9 mouse cellular contexts compared by ENCODE assay signal in the genomic region with DNA sequence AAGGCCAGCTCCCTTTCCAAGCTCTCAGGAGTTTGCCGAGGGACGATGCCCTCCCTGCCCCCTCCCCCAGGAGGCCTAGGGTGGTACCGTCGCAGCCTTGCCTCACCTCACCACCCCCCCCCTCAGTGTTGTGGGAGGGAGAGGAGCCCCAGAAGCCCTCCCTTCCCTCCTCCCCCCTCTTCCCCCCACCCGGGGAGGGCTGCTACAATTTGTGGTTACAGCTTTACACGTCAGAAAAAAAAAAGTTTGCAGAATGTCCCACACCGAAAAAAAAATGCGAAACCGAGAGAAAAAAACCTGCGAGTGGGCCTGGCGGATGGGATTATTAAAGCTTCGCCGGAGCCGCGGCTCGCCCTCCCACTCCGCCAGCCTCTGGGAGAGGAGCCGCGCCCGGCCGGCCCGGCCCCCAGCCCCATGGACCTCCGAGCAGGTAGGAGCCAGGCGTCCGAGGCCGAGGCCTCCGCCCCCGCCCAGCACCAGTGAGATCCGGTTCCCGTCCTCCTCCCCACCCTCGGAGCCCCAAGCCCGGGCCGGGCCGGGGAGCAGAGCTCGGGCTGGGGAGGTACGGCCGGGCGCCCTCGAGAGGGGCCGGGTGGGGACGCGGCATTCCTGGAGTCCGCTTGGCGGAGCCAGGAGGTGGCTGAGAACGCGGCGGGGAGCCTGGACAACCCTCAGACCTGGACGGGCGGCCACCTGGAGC. TPM values are rescaled to one million over a fixed set of nuclear protein-coding genes. Genes with fewer than 3 reads are reported as not detected.
DNase-seq lines count a peak whose midpoint lies in the region; ATAC-seq lines count a peak whose summit lies in the region.
"Had no signal": no experiment of that assay in that cellular context is flagged by ENCODE, and none has a peak within 500 bp of the region (broad histone marks: within the 10 kb centered on the region; RNA-seq: fewer than 3 reads in every experiment).

A gene (plus strand): TSS at position 168 of the 700 bp plus-strand sequence.
A gene (plus strand): TSS at position 287 of the 700 bp plus-strand sequence.

- no peaks in the 10 kb centered on the region for H3K27me3 ChIP-seq in embryonic facial prominence, embryonic 12.5 days
- H3K27me3 ChIP-seq in hindbrain, embryonic 11.5 days (ENCODE audit: control insufficient read depth, insufficient read depth, low read length) = peaks cover 43% of the 10 kb centered on the region
- H3K27me3 ChIP-seq in liver, embryonic 13.5 days = peaks cover 99% of the 10 kb centered on the region
- peaks cover 74% of the 10 kb centered on the region for H3K27me3 ChIP-seq in neural tube, embryonic 12.5 days (replicated peaks)

- peak within 1 kb of the TSS; percentile 87 for H3K4me2 ChIP-seq in embryonic facial prominence, embryonic 12.5 days (replicated peaks)
- H3K4me2 ChIP-seq in hindbrain, embryonic 11.5 days (replicated peaks; ENCODE audit: low read depth, low read length) = peak within 1 kb of the TSS; percentile 100
- H3K4me2 ChIP-seq in liver, embryonic 13.5 days = peak within 1 kb of the TSS; percentile 74
- peak within 1 kb of the TSS; percentile 98 for H3K4me2 ChIP-seq in neural tube, embryonic 12.5 days (replicated peaks)

- peaks cover 59% of the 10 kb centered on the region for H3K4me1 ChIP-seq in embryonic facial prominence, embryonic 12.5 days
- peaks cover 11% of the 10 kb centered on the region for H3K4me1 ChIP-seq in hindbrain, embryonic 11.5 days (replicated peaks; ENCODE audit: control insufficient read depth, insufficient read depth, low read length)
- H3K4me1 ChIP-seq in liver, embryonic 13.5 days (replicated peaks) = peaks cover 47% of the 10 kb centered on the region
- H3K4me1 ChIP-seq in neural tube, embryonic 12.5 days = peaks cover 31% of the 10 kb centered on the region

- WGBS in embryonic facial prominence, embryonic 12.5 days = under 1% methylated on average over 46 of the region's 49 CpGs
- WGBS in hindbrain, embryonic 11.5 days = under 1% methylated on average over 48 of the region's 49 CpGs
- WGBS in liver, embryonic 13.5 days (ENCODE audit: insufficient replicate concordance) = 1% methylated on average over 43 of the region's 49 CpGs
- WGBS in neural tube, embryonic 12.5 days = under 1% methylated on average over 48 of the region's 49 CpGs

- H3K9ac ChIP-seq in embryonic facial prominence, embryonic 12.5 days = peak within 1 kb of the TSS; percentile 92
- peak within 1 kb of the TSS; percentile 72 for H3K9ac ChIP-seq in hindbrain, embryonic 11.5 days (ENCODE audit: low read depth, low read length)
- peak within 1 kb of the TSS; percentile 67 for H3K9ac ChIP-seq in liver, embryonic 13.5 days
- H3K9ac ChIP-seq in neural tube, embryonic 12.5 days = peak within 1 kb of the TSS; percentile 68

- ATAC-seq in embryonic facial prominence, embryonic 12.5 days (ENCODE audit: insufficient number of reproducible peaks, insufficient read depth, low FRiP score, low TSS enrichment) = peak; percentile 32
- ATAC-seq in hindbrain, embryonic 11.5 days (ENCODE audit: low FRiP score) = peak; percentile 41; the same call in 1 of the 2 replicates
- peak; percentile 16; the same call in 1 of the 2 replicates for ATAC-seq in liver, embryonic 13.5 days (ENCODE audit: low read depth)
- ATAC-seq in neural tube, embryonic 12.5 days (ENCODE audit: low FRiP score, low read depth) = peak; percentile 59

- no peaks in the 10 kb centered on the region for H3K36me3 ChIP-seq in embryonic facial prominence, embryonic 12.5 days
- no peaks in the 10 kb centered on the region for H3K36me3 ChIP-seq in hindbrain, embryonic 11.5 days (ENCODE audit: control insufficient read depth, insufficient read depth, low read length)
- H3K36me3 ChIP-seq in liver, embryonic 13.5 days = no peaks in the 10 kb centered on the region
- H3K36me3 ChIP-seq in neural tube, embryonic 12.5 days = no peaks in the 10 kb centered on the region

- peak; percentile 86 for DNase-seq in 3134 (ENCODE audit: extremely low read depth, insufficient read length, low spot score)
- DNase-seq in CD4-positive, CD25-positive, alpha-beta regulatory T cell, adult 2 months (ENCODE audit: low read depth, low spot score) = peak; percentile 92
- peak; percentile 61 for DNase-seq in hindbrain, embryonic 11.5 days (ENCODE audit: low spot score)
- no peak for DNase-seq in liver, embryonic 13.5 days
- DNase-seq in urinary bladder, postnatal 4 days (ENCODE audit: low spot score in 2 of 2) = peak; percentile 53 to 71
- no peak for DNase-seq in layer of hippocampus, postnatal 14 days (ENCODE audit: low spot score in 2 of 2)

- peak within 1 kb of the TSS; percentile 82 for H3K4me3 ChIP-seq in embryonic facial prominence, embryonic 12.5 days
- H3K4me3 ChIP-seq in hindbrain, embryonic 11.5 days (ENCODE audit: low read depth, low read length) = peak within 1 kb of the TSS; percentile 59
- H3K4me3 ChIP-seq in liver, embryonic 13.5 days (replicated peaks) = peak within 1 kb of the TSS; percentile 61
- H3K4me3 ChIP-seq in neural tube, embryonic 12.5 days = peak within 1 kb of the TSS; percentile 56

- peak within 1 kb of the TSS; percentile 94 for H3K27ac ChIP-seq in embryonic facial prominence, embryonic 12.5 days
- no peak within 1 kb of the TSS for H3K27ac ChIP-seq in hindbrain, embryonic 11.5 days (ENCODE audit: low read depth, low read length)
- H3K27ac ChIP-seq in liver, embryonic 13.5 days = peak within 1 kb of the TSS; percentile 43
- no peak within 1 kb of the TSS for H3K27ac ChIP-seq in neural tube, embryonic 12.5 days

- no peaks in the 10 kb centered on the region for H3K9me3 ChIP-seq in embryonic facial prominence, embryonic 12.5 days
- H3K9me3 ChIP-seq in hindbrain, embryonic 11.5 days (ENCODE audit: control insufficient read depth, low read length) = no peaks in the 10 kb centered on the region
- H3K9me3 ChIP-seq in liver, embryonic 13.5 days (replicated peaks) = no peaks in the 10 kb centered on the region
- no peaks in the 10 kb centered on the region for H3K9me3 ChIP-seq in neural tube, embryonic 12.5 days

RNA-seq across cellular contexts. Expression of the first gene that starts in this region (rescaled TPM):
- polyA plus RNA-seq in embryonic facial prominence, embryonic 12.5 days (2016; fragmentation: Nextera tagmentation; extraction: Ambion mirVana) = 8.5 and 9.7 TPM in 2 replicates
- 0.82 and 0.90 TPM in 2 replicates for polyA plus RNA-seq in hindbrain, embryonic 11.5 days (2014; fragmentation: Nextera tagmentation; extraction: Ambion mirVana)
- polyA plus RNA-seq in liver, embryonic 13.5 days (2015; fragmentation: Nextera tagmentation; extraction: Ambion mirVana) = 0.35 and 0.46 TPM in 2 replicates
- polyA plus RNA-seq in neural tube, embryonic 12.5 days (2016; fragmentation: Nextera tagmentation; extraction: Ambion mirVana) = 0.87 and 0.95 TPM in 2 replicates
- total RNA-seq in layer of hippocampus, postnatal 14 days (2021) = under 1 TPM; 0.88 to 0.90 TPM

RNA-seq across cellular contexts. Expression of the second gene that starts in this region (rescaled TPM):
- polyA plus RNA-seq in embryonic facial prominence, embryonic 12.5 days (2016; fragmentation: Nextera tagmentation; extraction: Ambion mirVana) = not detected in 2 replicates
- not detected in 2 replicates for polyA plus RNA-seq in hindbrain, embryonic 11.5 days (2014; fragmentation: Nextera tagmentation; extraction: Ambion mirVana)
- not detected in 2 replicates for polyA plus RNA-seq in liver, embryonic 13.5 days (2015; fragmentation: Nextera tagmentation; extraction: Ambion mirVana)
- not detected in 2 replicates for polyA plus RNA-seq in neural tube, embryonic 12.5 days (2016; fragmentation: Nextera tagmentation; extraction: Ambion mirVana)
- not detected for total RNA-seq in layer of hippocampus, postnatal 14 days (2021)
- total RNA-seq: left cerebral cortex, postnatal 10 days had no signal

Comparison
In these comparisons a context has a peak if more than half of its experiments do, and no peak if none do; other contexts are left out.
1. Peak in DNase-seq, ATAC-seq, H3K4me3 ChIP-seq, H3K9ac ChIP-seq and H3K4me2 ChIP-seq in hindbrain, embryonic 11.5 days; RNA of the genes that start here not detected or under 1 TPM.
2. Peak in ATAC-seq, H3K4me3 ChIP-seq, H3K27ac ChIP-seq, H3K9ac ChIP-seq and H3K4me2 ChIP-seq in liver, embryonic 13.5 days; RNA of the genes that start here not detected or under 1 TPM.
3. Peak in ATAC-seq, H3K4me3 ChIP-seq, H3K9ac ChIP-seq and H3K4me2 ChIP-seq in neural tube, embryonic 12.5 days; RNA of the genes that start here not detected or under 1 TPM.
4. DNase-seq: peak in 3134 (single experiment), CD4-positive, CD25-positive, alpha-beta regulatory T cell, adult 2 months (single experiment) and urinary bladder, postnatal 4 days (2 of 2); none in liver, embryonic 13.5 days (single experiment) and layer of hippocampus, postnatal 14 days (0 of 2).
5. Peak in every context shown above with its lines, with median percentiles within 50 percentile points of each other: ATAC-seq, H3K4me2 ChIP-seq, H3K4me3 ChIP-seq and H3K9ac ChIP-seq.